Mouse (Mus musculus) fat pad, adult 2 months (tissue): ENCODE measurements around the gene Rnf150.
A peak's percentile ranks its signal among the peaks of the same experiment; 100 is the strongest.

Experiments used
- DNase-seq: peaks from one replicate; pipeline ENCODE4 v3.0.0-alpha.2; 2011; ENCODE audit warnings: low read depth, low spot score; ENCODE audit errors: extremely low read depth

Gene Rnf150

GRCm38 (mm10) chr8:83009481-83009880, 146.3 kb downstream of the Rnf150 start:
- no peak for DNase-seq

- no peak for DNase-seq
Measured at GRCm38 (mm10) chr8:83011286-83011685, 148.1 kb downstream of the Rnf150 start.

- DNase-seq: no peak
Measured at GRCm38 (mm10) chr8:83011758-83012157, 148.6 kb downstream of the Rnf150 start.

GRCm38 (mm10) chr8:83028211-83028610, 165.1 kb downstream of the Rnf150 start:
- no peak for DNase-seq

- DNase-seq: no peak
Measured at GRCm38 (mm10) chr8:83032800-83033199, 169.6 kb downstream of the Rnf150 start.

- DNase-seq: no peak
Measured at GRCm38 (mm10) chr8:83035141-83035540, 172.0 kb downstream of the Rnf150 start.

- DNase-seq: no peak
Measured at GRCm38 (mm10) chr8:83036521-83037166, 173.5 kb downstream of the Rnf150 start.

GRCm38 (mm10) chr8:83037321-83037720, 174.2 kb downstream of the Rnf150 start:
- no peak for DNase-seq

GRCm38 (mm10) chr8:83038575-83038974, 175.4 kb downstream of the Rnf150 start:
- no peak for DNase-seq

GRCm38 (mm10) chr8:83041440-83041839, 178.3 kb downstream of the Rnf150 start:
- DNase-seq: no peak

- DNase-seq: no peak
Measured at GRCm38 (mm10) chr8:83046912-83047311, 183.8 kb downstream of the Rnf150 start.

GRCm38 (mm10) chr8:83048527-83048926, 185.4 kb downstream of the Rnf150 start:
- DNase-seq: no peak

GRCm38 (mm10) chr8:83049171-83049601, 186.0 kb downstream of the Rnf150 start:
- no peak for DNase-seq

GRCm38 (mm10) chr8:83049616-83050015, 186.5 kb downstream of the Rnf150 start:
- DNase-seq: no peak

GRCm38 (mm10) chr8:83052896-83053295, 189.7 kb downstream of the Rnf150 start:
- DNase-seq: no peak

- DNase-seq: no peak
Measured at GRCm38 (mm10) chr8:83054801-83055200, 191.6 kb downstream of the Rnf150 start.

- DNase-seq: no peak
Measured at GRCm38 (mm10) chr8:83058951-83059350, 195.8 kb downstream of the Rnf150 start.

- no peak for DNase-seq
Measured at GRCm38 (mm10) chr8:83060076-83060475, 196.9 kb downstream of the Rnf150 start.

- DNase-seq: no peak
Measured at GRCm38 (mm10) chr8:83061257-83061656, 198.1 kb downstream of the Rnf150 start.

GRCm38 (mm10) chr8:83061873-83062272, 198.7 kb downstream of the Rnf150 start:
- no peak for DNase-seq

GRCm38 (mm10) chr8:83062276-83062675, 199.1 kb downstream of the Rnf150 start:
- no peak for DNase-seq

GRCm38 (mm10) chr8:83064096-83064495, 200.9 kb downstream of the Rnf150 start:
- DNase-seq: peak; percentile 49

- peak; percentile 51 for DNase-seq
Measured at GRCm38 (mm10) chr8:83066076-83066475, 202.9 kb downstream of the Rnf150 start.
